Mouse (Mus musculus) heart, adult 18-20 months (tissue): ENCODE results near the gene Adora1. TPM values are rescaled to one million over a fixed set of nuclear protein-coding genes. Genes with fewer than 3 reads are reported as not detected.

ENCODE experiments used
- DNase-seq, 2 experiments: peaks; one replicate each; pipeline ENCODE4 v3.0.0; 2021 to 2022; ENCODE audit warnings: mixed read lengths in 1 of 2
- total RNA-seq, 2 experiments: library from RNA; stranded (reverse); gene quantifications; 2 replicates each; pipeline ENCODE4 v1.2.3; 2021

The Adora1 gene
- total RNA-seq, 2 experiments from 2014 or later = 7.1 to 12.8 TPM

- no peak for DNase-seq
Observed at GRCm38 (mm10) chr1:134240701-134241100, 5.5 kb upstream of the Adora1 start.

- no peak for DNase-seq
Observed at GRCm38 (mm10) chr1:134237438-134237837, 2.2 kb upstream of the Adora1 start.

GRCm38 (mm10) chr1:134236142-134236541, 911 bp upstream of the Adora1 start:
- DNase-seq = no peak

GRCm38 (mm10) chr1:134234455-134235390, 508 bp downstream of the Adora1 start:
- DNase-seq = peak; percentile 54 to 71

GRCm38 (mm10) chr1:134233681-134234454, 1.4 kb downstream of the Adora1 start:
- peak in 1 of 2 experiments; percentile 38 for DNase-seq

- peak; percentile 51 to 66 for DNase-seq
Observed at GRCm38 (mm10) chr1:134232778-134233531, 2.3 kb downstream of the Adora1 start.

GRCm38 (mm10) chr1:134232326-134232725, 2.9 kb downstream of the Adora1 start:
- peak in 1 of 2 experiments; percentile 35 for DNase-seq

- no peak for DNase-seq
Observed at GRCm38 (mm10) chr1:134231681-134232080, 3.5 kb downstream of the Adora1 start.

- DNase-seq = peak; percentile 67 to 77
Observed at GRCm38 (mm10) chr1:134231270-134231669, 4.0 kb downstream of the Adora1 start.

- DNase-seq = peak in 1 of 2 experiments; percentile 29
Observed at GRCm38 (mm10) chr1:134230638-134231228, 4.5 kb downstream of the Adora1 start.

GRCm38 (mm10) chr1:134229806-134230575, 5.2 kb downstream of the Adora1 start:
- peak; percentile 40 to 71 for DNase-seq

- DNase-seq = no peak
Observed at GRCm38 (mm10) chr1:134226739-134227138, 8.5 kb downstream of the Adora1 start.

GRCm38 (mm10) chr1:134225375-134225774, 9.9 kb downstream of the Adora1 start:
- no peak for DNase-seq

- no peak for DNase-seq
Observed at GRCm38 (mm10) chr1:134224649-134225227, 10.5 kb downstream of the Adora1 start.

GRCm38 (mm10) chr1:134222122-134223055, 12.8 kb downstream of the Adora1 start:
- DNase-seq = peak; percentile 78 to 82

GRCm38 (mm10) chr1:134221172-134221571, 14.1 kb downstream of the Adora1 start:
- peak in 1 of 2 experiments; percentile 33 for DNase-seq

GRCm38 (mm10) chr1:134219608-134220007, 15.6 kb downstream of the Adora1 start:
- DNase-seq = no peak

- DNase-seq = no peak
Observed at GRCm38 (mm10) chr1:134217942-134218341, 17.3 kb downstream of the Adora1 start.

- DNase-seq = peak in 1 of 2 experiments; percentile 29
Observed at GRCm38 (mm10) chr1:134217028-134217481, 18.2 kb downstream of the Adora1 start.
